Mouse (Mus musculus) left cerebral cortex, postnatal 25 days (tissue): ENCODE results near the gene Kctd10. TPM values are rescaled to one million over a fixed set of nuclear protein-coding genes. Genes with fewer than 3 reads are reported as not detected.

ENCODE experiments used
- DNase-seq, 2 experiments: peaks; one replicate each; pipeline ENCODE4 v3.0.0; 2022; ENCODE audit warnings: low spot score in 2 of 2, mixed read lengths in 1 of 2
- intact Hi-C: fragments of 180-260 bp; cut with DNase I; formaldehyde crosslinking; loops from one replicate; pipeline ENCODE4 v1.15.1; 2025
- microRNA-seq, 2 experiments: library from miRNA; unstranded; fragments of <30 nt; microRNA quantifications; one replicate each; pipeline ENCODE4 v1.2.0; 2022
- total RNA-seq, 2 experiments: library from RNA; stranded (reverse); gene quantifications; 2 replicates each; pipeline ENCODE4 v1.2.3; 2021

Kctd10 gene
- total RNA-seq, 2 experiments from 2014 or later: 47.6 to 53.0 TPM

DNA sequence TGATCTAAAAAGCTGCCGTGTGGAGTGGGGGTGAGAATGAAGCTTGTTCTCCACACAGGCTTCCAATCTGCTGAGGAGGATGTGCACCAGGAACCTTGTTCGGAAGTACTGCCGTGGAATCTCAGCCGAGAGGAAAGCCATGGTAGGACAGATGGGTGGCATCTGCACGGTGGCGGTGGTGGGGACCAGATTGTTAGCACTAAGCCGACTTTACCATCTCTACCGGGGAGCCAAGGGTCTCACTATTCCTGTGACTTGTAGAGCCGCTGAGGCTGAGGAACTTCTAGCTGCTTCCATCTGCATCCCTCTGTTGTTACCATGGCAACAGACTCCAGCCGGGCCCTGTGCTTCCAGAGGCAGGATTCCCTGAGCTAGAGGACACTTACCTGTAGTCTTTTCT is 21.5 kb downstream of the Kctd10 start:
- intact Hi-C loops: loop anchor here (5.0 kb wide), 1 partner anchor 213 kb away; no protein-coding TSS in a partner anchor

DNA sequence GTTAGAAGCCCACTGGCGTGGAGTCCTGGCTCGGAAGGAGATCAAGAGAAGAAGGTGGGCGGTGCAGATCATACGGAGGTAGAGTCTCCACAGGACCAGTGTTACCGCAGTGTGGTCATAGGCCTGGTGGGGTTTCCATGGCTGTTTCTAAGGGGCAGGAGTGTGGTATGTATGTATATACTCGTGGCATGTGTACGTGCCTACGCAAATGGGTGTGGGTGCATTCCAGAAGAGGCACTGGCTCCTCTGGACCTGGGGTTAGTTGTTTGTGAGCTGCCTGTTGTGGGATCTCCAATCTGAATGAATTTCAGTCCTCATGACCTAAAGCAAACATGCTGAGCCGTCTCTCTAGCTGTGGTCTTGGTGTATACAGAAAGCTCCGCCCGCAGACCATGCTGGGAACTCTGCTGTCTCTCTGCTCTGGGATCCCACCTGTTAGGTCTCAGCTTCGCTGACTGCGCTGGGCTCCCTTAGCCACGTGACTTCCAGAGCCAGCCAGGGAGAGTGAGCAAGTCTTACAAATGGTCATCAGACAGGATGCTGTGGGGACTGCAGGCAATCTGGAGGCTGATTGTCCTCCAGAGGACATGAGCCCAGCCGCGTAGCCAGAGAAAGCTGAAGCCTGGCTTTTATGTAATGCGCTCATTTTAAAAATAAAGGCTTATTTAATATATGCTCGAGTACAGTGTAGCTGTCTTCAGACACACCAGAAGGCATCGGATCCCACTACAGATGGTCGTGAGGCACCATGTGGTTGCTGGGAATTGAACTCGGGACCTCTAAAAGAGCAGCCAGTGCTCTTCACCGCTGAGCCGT is 23.2 kb downstream of the Kctd10 start:
- DNase-seq: peak; percentile 55 to 78
- intact Hi-C loops: loop anchor here (2.0 to 5.0 kb wide), 3 partner anchors 24 to 215 kb away; partner anchors contain the start of genes Kctd10 and Ube3b

More for the DNA sequence above, 21.5 kb downstream of the Kctd10 start:
- DNase-seq: peak; percentile 63 to 78

DNA sequence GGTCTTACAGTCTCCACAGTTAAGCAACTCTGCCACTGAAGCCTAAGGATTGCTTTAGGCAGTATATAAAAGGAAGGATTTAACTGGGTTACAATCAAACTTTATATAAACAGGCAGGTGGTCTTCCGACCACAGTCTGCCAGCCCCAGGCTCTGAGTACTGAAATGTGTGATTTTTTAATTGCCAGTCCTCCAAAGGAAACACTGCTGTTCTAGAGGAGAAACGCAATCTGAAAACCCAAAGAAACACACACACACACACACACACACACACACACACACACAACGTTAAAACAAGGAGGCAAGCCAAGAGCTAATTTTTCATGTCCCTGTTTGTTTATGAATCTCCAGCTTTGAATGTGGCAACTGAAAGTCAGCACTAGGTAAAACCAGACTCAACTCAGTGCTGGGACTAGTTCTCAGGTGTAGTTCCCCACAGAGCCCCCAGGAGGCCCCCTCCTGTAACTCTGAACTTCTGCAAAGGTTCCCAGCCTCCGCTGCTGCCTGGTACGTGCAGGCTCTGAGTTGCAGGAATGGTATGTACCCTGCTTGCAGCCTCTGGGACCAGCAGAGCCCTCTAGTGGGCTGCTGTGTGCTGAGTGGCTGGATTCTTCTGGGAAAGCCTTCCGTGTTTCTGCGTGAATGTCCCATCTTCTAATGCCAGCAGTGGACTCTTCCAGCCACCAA is 23.9 kb downstream of the Kctd10 start:
- intact Hi-C loops: loop anchor here (2.0 to 5.0 kb wide), 3 partner anchors 24 to 216 kb away; partner anchors contain the start of genes Kctd10 and Ube3b
- peak; percentile 72 to 78 for DNase-seq

DNA sequence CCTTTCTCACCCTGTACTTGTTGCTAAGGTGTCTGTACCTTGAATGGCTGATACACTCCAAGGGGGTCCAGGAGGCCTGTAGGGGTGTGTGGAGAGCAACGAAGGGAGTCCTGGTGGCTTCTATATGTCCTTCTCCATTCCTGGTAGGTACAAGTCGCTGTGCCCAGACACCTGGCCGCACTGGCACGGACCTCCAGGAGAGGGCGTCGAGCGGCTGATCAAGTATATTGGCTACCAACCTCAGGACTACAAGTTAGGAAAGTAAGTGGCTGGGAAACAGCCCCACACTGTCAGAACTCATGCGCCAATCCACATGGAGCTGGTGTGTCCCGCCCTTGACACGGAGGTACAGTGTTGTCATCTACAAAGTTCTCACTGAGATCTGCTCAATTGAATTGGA is 28.8 kb downstream of the Kctd10 start:
- intact Hi-C loops: no loop called here
- DNase-seq: no peak

DNA sequence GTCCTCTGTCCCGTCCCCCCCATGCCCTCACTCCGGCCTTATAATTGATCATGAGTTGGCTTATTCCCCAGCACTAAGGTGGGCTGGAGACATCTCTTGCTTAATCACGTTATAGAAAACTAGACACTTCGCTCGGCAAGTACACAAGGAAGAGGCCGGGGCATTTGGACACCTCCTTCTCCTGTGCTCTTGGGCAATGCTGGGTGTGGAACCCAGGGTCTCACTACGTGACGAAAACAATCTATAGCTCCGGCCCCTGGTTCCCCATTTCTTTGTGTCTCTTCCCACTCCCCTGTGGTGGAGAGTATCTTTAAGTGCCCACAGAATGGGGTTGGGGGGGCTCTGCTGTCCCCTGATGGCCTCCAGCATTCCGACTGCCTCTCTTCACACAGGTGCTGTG is 33.3 kb downstream of the Kctd10 start:
- DNase-seq: no peak
- intact Hi-C loops: no loop called here

DNA sequence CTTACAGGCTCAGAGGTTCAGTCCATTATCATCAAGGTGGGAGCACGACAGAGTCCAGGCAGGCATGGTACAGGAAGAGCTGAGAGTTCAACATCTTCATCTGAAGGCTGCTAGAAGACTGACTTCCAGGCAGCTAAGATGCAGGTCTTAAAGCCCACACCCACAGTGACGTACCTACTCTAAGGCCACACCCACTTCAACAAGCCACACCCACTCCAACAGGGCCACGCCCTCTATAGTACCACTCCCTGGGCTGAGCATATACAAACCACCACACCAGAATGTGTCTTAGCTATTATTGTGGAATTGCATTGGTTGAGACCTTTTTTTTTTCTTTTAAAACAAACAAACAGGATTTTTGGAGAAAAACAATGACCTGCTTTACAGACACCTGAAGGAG is 34.8 kb downstream of the Kctd10 start:
- intact Hi-C loops: no loop called here
- no peak for DNase-seq

DNA sequence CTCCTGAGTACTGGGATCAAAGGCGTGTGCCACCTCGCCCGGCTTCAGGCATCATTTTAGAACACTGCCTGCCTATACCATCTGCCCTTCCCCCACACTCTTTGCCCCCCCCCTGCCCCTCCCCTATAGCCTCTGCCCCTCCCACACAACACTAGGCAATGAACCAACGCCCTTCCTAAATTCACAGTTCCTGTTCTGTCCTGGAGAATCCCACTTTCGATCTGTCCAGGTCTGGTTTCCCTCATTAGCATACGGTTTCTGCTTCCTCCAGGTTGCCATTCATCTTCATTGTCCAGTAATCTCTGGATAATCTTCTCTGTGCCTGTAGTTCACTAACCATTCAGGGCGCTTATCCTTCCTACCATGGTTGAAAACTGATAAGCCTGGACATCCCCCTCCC is 36.7 kb downstream of the Kctd10 start:
- intact Hi-C loops: no loop called here
- no peak for DNase-seq

DNA sequence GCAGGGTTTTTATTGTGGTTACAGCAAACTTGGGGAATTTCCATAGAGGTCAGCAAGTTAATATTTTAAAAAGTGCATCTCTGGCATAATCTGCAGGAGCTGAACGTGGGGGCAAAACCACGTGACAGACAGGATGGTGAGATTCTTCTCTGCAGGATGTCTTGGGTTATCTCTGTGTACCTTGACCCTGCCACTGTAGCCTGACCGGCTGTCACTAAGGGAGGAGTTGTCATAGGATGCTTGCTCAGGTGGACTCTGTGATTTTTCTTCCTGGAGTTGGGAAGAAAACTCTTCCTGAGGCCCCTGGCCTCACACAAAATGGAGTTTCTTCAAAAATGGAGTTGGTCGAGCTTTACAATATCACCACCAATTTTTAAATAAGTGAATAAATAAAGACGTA is 37.3 kb downstream of the Kctd10 start:
- intact Hi-C loops: no loop called here

DNA sequence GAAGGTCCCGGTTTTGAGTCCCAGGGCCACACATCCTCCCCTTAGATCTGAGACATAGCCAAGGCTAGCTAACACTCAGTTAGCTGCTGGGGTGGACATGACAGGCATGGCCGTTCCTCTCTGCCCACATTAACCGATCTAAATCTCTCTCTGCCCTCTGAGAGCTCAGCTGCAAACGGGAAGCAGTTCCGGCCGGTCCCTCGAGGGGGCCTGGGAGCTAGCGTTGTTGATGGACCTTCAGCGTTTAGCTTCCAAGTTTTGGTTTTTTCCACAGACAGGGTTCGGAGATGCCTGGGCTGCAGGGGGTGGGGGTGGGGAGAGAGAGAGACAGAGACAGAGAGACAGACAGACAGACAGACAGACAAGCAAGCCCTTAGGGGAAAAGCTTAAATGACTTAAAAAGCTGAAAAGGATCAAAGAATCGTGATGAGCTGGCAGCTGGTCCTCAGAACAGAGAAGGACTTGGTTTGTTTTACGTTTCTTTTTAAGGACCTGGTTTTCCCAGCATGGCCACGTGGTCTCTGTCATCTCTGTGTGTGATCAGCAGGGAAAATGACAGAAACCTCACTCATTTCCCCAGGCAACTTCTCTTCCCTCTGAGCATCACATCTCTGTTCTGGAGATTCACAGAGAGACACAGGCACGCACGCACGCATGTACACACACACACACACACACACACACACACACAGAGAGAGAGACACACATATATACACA is 56.4 kb downstream of the Kctd10 start:
- intact Hi-C loops: no loop called here
- DNase-seq: peak; percentile 12 to 13

More for the DNA sequence above, 37.3 kb downstream of the Kctd10 start:
- no peak for DNase-seq

DNA sequence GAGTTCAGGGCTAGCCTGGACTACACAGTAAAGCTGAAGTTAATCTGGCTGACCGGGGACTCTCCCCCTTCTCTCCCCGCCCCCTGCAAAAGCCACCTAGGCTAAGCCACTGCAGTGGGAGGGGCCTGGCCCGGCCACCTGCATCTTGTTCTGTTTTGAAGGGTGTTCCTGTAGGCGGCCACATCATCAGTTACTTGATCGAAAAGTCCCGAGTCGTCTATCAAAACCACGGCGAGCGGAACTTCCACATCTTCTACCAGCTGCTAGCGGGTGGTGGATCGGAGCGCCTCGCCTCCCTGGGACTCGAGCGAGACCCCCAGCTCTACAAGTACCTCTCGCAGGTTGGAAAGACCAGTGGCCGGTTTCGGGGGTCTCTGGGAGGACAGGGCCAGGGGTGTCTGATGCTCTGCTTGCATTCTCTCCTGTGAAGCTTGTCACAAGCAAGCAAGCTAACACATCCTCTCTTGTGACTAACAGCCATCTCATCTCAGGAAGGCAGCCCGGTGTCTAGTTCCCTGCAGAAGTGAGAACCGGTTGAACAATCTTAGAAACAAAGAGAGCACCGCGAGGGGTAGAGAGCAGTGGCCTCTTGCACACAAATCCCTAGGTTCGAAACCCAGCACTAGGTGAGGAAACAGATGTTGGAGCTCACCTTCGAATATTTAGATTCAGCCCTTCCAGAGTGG is 57.1 kb downstream of the Kctd10 start:
- intact Hi-C loops: no loop called here
- DNase-seq: no peak

Small RNA genes within 50 kb of the gene (microRNA-seq; reads per million reads assigned to microRNA genes)
- 0.25 to 0.34 reads per million in 2 experiments for gene Mir7027

Other genes starting within 250 kb of the Kctd10 start
- gene Acacb, start 234.0 kb downstream of the Kctd10 start, total RNA-seq: 1 to 10 TPM; 4.0 to 4.7 TPM
- not detected for gene Foxn4, start 106.7 kb downstream of the Kctd10 start, total RNA-seq
- gene Myo1h, start 91.3 kb downstream of the Kctd10 start, total RNA-seq: 1 to 10 TPM; 1.8 to 3.3 TPM
- 10 to 100 TPM; 74.7 to 88.0 TPM for gene Ube3b, start 99 bp upstream of the Kctd10 start, total RNA-seq
- 10 to 100 TPM; 19.2 to 20.3 TPM for gene Mmab, start 63.6 kb upstream of the Kctd10 start, total RNA-seq
- gene Mvk, start 63.8 kb upstream of the Kctd10 start, total RNA-seq: 10 to 100 TPM; 28.0 to 29.0 TPM
- 10 to 100 TPM in 1 of 2 experiments, 1 to 10 TPM in 1; 6.8 to 12.8 TPM for gene Fam222a, start 187.5 kb upstream of the Kctd10 start, total RNA-seq